Mouse (Mus musculus) G1E (cell line): Measurements from ENCODE around the gene Foxk1.
A peak's percentile ranks its signal among the peaks of the same experiment; 100 is the strongest.

ENCODE experiments used
- CTCF ChIP-seq: IDR thresholded peaks from 2 replicates; pipeline ENCODE4 v1.5.1; 2012; ENCODE audit warnings: low read depth, low read length, inconsistent platforms, mixed read lengths
- GATA1 ChIP-seq: IDR thresholded peaks from 2 replicates; pipeline ENCODE4 v1.6.1; 2012; ENCODE audit warnings: borderline replicate concordance, low read length, inconsistent platforms, mixed read lengths
- GATA2 ChIP-seq: IDR thresholded peaks from 2 replicates; pipeline ENCODE4 v1.6.1; 2012; ENCODE audit warnings: low read depth, low read length, inconsistent platforms, borderline replicate concordance
- POLR2AphosphoS5 ChIP-seq: IDR thresholded peaks from 2 replicates; pipeline ENCODE4 v1.6.1; 2012; ENCODE audit warnings: low read depth, low read length, inconsistent platforms; ENCODE audit not compliant: insufficient replicate concordance
- TAL1 ChIP-seq: conservative IDR thresholded peaks from 2 replicates; pipeline ENCODE4 v1.6.1; 2012; ENCODE audit warnings: low read depth, low read length, inconsistent platforms, mixed read lengths

- TF ChIP-seq CTCF, result peak; percentile 51
- TF ChIP-seq POLR2AphosphoS5, result no peak
- TF ChIP-seq TAL1, result no peak
- no peak for TF ChIP-seq GATA1
- no peak for TF ChIP-seq GATA2
Measured at GRCm38 (mm10) chr5:142387716-142388115, 13.6 kb upstream of the Foxk1 start.
